Mouse (Mus musculus) hindbrain, postnatal 0 days (tissue): ENCODE data around the gene Unk. TPM values are rescaled to one million over a fixed set of nuclear protein-coding genes. Genes with fewer than 3 reads are reported as not detected.

Experiments used
- ATAC-seq: fragments of 200-750 bp; cut with Nextera tagmentation; 2 replicates; pipeline ENCODE4 v1.8.0; 2017; ENCODE audit warnings: mild to moderate bottlenecking, moderate TSS enrichment, moderate library complexity
- DNase-seq: peaks from one replicate; pipeline ENCODE4 v3.0.0-alpha.2; 2015; ENCODE audit warnings: low spot score
- H3K27ac ChIP-seq: fragments of 300-500 bp; sonication (generic); 2 replicates; pipeline ENCODE4 v1.5.1; 2014; ENCODE audit warnings: mild to moderate bottlenecking
- H3K27me3 ChIP-seq: fragments of 300-500 bp; sonication (generic); 2 replicates; pipeline ENCODE4 v1.6.1; 2014; ENCODE audit warnings: low read length, mixed read lengths; ENCODE audit not compliant: insufficient read depth
- H3K36me3 ChIP-seq: fragments of 300-500 bp; sonication (generic); 2 replicates; pipeline ENCODE4 v1.6.1; 2014; ENCODE audit warnings: low read length, mixed read lengths; ENCODE audit not compliant: insufficient read depth
- H3K4me1 ChIP-seq: fragments of 300-500 bp; sonication (generic); 2 replicates; pipeline ENCODE4 v1.6.1; 2014; ENCODE audit warnings: antibody characterized with exemption, low read length, mixed read lengths; ENCODE audit not compliant: insufficient read depth
- H3K4me2 ChIP-seq: fragments of 300-500 bp; sonication (generic); 2 replicates; pipeline ENCODE4 v1.6.1; 2014; ENCODE audit warnings: low read depth, mild to moderate bottlenecking, low read length, moderate library complexity, mixed read lengths
- H3K4me3 ChIP-seq: fragments of 300-500 bp; sonication (generic); 2 replicates; pipeline ENCODE4 v1.5.1; 2014; ENCODE audit warnings: low read length
- H3K9ac ChIP-seq: fragments of 300-500 bp; sonication (generic); replicated peaks from 2 replicates; pipeline ENCODE4 v1.6.1; 2014; ENCODE audit warnings: mild to moderate bottlenecking, low read length, moderate library complexity, mixed read lengths
- H3K9me3 ChIP-seq: fragments of 300-500 bp; sonication (generic); 2 replicates; pipeline ENCODE4 v1.6.1; 2016; ENCODE audit warnings: low read length, mixed read lengths
- CTCF ChIP-seq: IDR thresholded peaks from 2 replicates; pipeline ENCODE4 v1.5.1; 2016; ENCODE audit warnings: antibody characterized with exemption, control low read depth, low read depth
- WGBS: fragments of 180-500 bp; shearing (Covaris S2); extraction: QIAGEN DNeasy Blood & Tissue Kit; methylation state at CpG from one replicate; pipeline ENCODE4 v1.1.7; 2014; 5-methylcytosine and 5-hydroxymethylcytosine counted together
- polyA plus RNA-seq: library from polyadenylated mRNA; unstranded; fragments of >200 nt; fragmentation: Nextera tagmentation; extraction: Ambion mirVana; gene quantifications from 2 replicates; pipeline ENCODE4 v1.2.1, GENCODE M21; 2015
- total RNA-seq: library from RNA; depleted of rRNA; stranded (reverse); fragments of >200 nt; gene quantifications from 2 replicates; pipeline ENCODE4 v1.2.3, GENCODE M21; 2014

The Unk gene
- total and polyA plus RNA-seq, 2 experiments from 2014 or later = 24.5 to 47.1 TPM

DNA sequence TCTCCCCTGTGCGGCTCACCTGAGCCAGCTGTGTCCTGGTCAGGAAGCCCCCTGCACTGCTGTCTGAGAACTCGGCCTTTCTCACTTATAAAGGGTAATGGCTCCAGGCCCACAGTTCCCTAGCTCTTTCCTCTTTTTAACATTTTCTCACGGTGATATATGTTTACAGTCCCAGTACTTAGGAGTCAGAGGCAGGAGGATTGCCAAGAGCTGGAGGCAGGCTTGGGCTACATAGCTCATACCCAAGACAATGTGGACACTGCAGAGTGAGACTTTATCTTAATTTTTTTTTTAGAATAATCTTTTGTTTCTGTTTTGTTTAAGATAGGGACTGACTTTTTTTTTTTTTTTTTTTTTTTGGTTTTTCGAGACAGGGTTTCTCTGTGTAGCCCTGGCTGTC is 72.3 kb downstream of the Unk start:
- Histone ChIP-seq H3K4me2 (no peak overlapping the region), H3K4me1 (0 out of 2 replicates have a peak, but pooled peaks cover 7% of the 10 kb centered on the region), H3K27ac (peak overlapping the region; percentile 78), H3K4me3 (no peak overlapping the region), H3K36me3 (no peaks in the 10 kb centered on the region), H3K27me3 (0 out of 2 replicates have a peak, but pooled peaks cover 2% of the 10 kb centered on the region), H3K9me3 (no peaks in the 10 kb centered on the region), H3K9ac (0 out of 2 replicates have a peak overlapping the region, but pooled peaks have one; percentile 3)
- no peak for TF ChIP-seq CTCF
- ATAC-seq (no peak), DNase-seq (no peak)
- 39% methylated on average over 3 of the region's 4 CpGs for WGBS

DNA sequence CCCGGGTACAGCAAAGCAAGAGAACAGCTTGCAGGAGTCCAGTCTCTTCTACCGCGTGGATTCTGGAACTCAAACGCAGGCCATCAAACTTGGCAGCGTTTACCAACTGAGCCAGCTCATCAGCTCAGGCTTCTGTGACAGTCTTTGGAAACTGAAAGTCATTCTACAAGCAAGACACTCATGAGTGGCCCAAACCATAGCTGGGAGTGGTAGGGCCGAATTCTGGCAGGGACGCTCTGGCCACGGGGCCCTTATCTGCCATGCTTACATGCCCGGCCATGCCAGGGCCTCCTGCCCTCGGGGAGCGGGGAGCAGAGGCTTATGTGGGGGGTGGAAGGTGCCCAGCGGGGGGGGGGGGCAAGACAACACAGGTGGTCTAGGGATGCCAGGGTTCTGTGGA is 73.5 kb downstream of the Unk start:
- Histone ChIP-seq H3K27me3 (peaks cover 13% of the 10 kb centered on the region; the same call in 1 of the 2 replicates), H3K9me3 (no peaks in the 10 kb centered on the region), H3K27ac (peak overlapping the region; percentile 48; the same call in 1 of the 2 replicates), H3K4me1 (0 out of 2 replicates have a peak, but pooled peaks cover 12% of the 10 kb centered on the region), H3K4me3 (no peak overlapping the region), H3K9ac (no peak overlapping the region), H3K36me3 (no peaks in the 10 kb centered on the region), H3K4me2 (no peak overlapping the region)
- WGBS = 61% methylated on average over 12 of the region's 12 CpGs
- DNase-seq = no peak
- no peak for TF ChIP-seq CTCF
- ATAC-seq = no peak

DNA sequence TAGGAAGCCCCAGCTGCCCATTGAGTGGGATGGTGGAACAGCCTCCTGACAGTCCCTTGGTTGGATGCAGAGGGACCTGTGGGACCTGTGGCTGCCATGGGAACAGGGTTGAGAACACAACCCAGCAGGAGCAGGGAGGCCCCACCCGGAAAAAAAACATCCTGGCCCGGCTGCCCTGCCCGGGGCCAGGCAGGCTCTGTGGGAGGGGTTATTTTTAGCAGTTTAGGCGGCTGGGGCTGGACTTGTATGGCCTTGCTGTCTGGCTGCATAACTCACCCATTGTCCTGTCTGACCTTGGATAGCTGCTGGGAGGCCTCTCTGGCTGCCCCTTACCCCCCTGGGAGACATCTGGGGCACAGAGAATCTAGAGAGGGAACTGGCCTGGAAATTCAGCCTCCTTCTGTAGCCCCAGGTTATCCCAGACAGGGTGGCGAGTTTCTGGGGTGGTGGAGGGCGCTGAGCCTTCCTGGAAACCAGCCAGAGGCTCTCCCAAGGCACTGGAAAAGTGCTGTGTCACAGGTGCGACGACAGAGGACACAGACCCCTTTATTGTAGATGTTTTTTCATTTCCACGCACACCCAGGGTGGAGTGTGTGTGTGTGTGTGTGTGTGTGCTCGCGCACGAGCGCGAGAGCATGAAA is 74.0 kb downstream of the Unk start:
- no peak overlapping the region for H3K4me2 ChIP-seq
- peak overlapping the region; percentile 48; the same call in 1 of the 2 replicates for H3K27ac ChIP-seq
- H3K9ac ChIP-seq = no peak overlapping the region
- no peak for TF ChIP-seq CTCF
- peaks cover 19% of the 10 kb centered on the region; the same call in 1 of the 2 replicates for H3K27me3 ChIP-seq
- no peaks in the 10 kb centered on the region for H3K9me3 ChIP-seq
- H3K36me3 ChIP-seq = no peaks in the 10 kb centered on the region
- WGBS = 39% methylated on average over 14 of the region's 14 CpGs
- H3K4me3 ChIP-seq = no peak overlapping the region
- no peak for DNase-seq
- 0 out of 2 replicates have a peak, but pooled peaks cover 12% of the 10 kb centered on the region for H3K4me1 ChIP-seq
- ATAC-seq = no peak

DNA sequence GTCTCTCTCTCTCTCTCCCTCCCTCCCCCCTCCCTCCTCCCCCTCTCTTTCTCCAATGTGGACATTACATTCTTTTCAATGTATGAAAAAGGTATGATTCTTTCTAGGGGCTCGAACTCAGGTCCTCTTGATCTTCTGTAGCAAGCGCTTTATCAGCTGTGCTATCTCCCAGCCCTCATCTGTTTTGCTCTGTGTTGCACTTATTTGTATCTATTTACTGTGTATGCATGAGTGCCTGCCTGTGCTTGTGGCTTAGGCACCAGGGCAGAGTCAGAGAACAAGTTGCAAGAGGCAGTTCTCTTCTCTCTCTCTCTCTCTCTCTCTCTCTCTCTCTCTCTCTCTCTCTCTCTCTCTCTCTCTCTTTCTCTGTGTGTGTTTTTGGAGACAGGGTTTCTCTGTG is 74.9 kb downstream of the Unk start:
- no peak for DNase-seq
- Histone ChIP-seq H3K4me3 (no peak overlapping the region), H3K27ac (no peak overlapping the region), H3K36me3 (no peaks in the 10 kb centered on the region), H3K9ac (no peak overlapping the region), H3K4me2 (no peak overlapping the region), H3K27me3 (peaks cover 26% of the 10 kb centered on the region; the same call in 1 of the 2 replicates), H3K9me3 (no peaks in the 10 kb centered on the region), H3K4me1 (0 out of 2 replicates have a peak, but pooled peaks cover 15% of the 10 kb centered on the region)
- no peak for ATAC-seq
- 98% methylated on average over 2 of the region's 2 CpGs for WGBS
- no peak for TF ChIP-seq CTCF

DNA sequence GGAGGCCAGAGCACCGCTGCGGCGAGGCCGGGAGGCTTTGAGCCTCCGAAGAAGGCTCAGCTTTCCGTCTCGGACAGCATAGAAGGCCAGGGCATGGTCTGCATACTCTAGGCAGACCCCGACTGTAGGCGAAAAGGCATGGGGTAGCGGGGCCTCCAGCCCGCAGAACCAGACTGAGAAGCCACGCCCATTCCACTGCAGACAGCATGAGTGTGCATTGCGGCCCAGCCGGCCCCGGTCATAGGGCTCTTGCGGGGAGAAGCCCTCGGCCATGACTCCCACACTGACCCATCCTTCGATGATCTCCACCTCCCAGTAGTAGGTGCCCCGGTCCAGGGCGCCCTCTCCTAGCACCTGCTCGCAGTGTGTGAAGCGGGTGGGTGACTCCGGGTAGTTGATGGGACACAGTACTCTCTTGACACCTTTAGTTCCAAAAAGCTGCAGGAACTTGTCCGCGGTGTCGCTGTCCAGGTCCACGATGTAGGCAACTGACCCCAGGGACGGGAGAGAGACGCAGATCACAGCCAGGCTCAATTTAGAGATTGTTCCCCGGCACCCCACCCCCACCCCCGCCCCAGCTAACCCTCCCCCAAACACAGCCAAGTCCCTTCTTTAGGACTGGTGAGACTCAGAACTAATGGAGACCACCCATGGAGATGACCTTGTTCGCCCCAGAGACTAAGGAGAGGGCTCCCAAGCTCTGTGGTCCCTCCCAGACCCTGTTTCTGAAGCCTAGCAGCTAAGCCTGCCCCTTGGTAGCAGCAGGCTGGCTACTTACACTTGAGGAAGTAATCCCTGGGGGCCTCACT is 76.2 kb downstream of the Unk start:
- no peak for TF ChIP-seq CTCF
- Histone ChIP-seq H3K9ac (no peak overlapping the region), H3K4me1 (0 out of 2 replicates have a peak, but pooled peaks cover 15% of the 10 kb centered on the region), H3K4me2 (no peak overlapping the region; the same call in 1 of the 2 replicates), H3K36me3 (no peaks in the 10 kb centered on the region), H3K9me3 (no peaks in the 10 kb centered on the region), H3K27ac (no peak overlapping the region), H3K4me3 (no peak overlapping the region), H3K27me3 (peaks cover 33% of the 10 kb centered on the region)
- 35% methylated on average over 32 of the region's 32 CpGs for WGBS
- ATAC-seq = no peak
- no peak for DNase-seq

DNA sequence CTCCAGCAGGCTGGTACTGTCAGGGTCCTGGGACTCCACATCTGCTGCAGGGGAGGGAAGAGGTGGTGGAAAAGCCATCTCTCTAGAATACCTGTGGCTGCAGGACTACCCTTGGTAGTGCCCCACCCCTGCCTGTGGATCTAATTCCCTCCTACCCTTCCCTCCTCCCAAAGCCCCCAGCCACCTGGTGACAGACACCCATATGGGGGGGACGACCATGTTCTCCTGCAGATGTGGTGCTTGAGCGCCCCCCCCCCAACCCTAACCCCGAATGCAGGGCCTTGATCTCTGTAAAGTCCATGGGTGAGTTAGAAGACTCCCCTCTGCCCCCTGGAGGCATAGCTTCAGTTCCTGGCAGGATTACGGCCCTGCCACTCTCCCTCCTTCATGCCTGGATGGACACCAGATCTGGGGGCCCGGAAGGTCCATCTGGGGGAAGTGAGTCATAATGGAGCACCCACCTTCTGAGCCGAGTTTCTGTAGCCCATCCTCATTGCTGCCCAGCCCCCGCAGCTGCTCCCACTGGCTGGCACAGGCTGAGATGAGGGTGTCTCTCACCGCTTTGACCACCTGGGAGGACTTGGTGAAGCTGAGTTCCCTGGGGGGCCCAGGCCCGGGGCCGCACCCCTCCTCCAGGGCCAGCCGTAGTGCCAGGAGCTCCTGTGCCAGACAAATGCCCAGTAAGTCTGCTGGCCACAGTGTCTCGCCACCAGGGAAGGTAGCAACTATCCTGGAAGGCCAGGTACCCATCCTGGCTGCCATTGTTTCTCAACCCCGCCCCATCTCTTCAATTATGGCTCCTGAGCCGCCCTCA is 77.0 kb downstream of the Unk start:
- no peaks in the 10 kb centered on the region for H3K36me3 ChIP-seq
- no peaks in the 10 kb centered on the region for H3K9me3 ChIP-seq
- peak; percentile 36 for TF ChIP-seq CTCF
- no peak overlapping the region for H3K27ac ChIP-seq
- H3K4me2 ChIP-seq = peak overlapping the region; percentile 59
- 24% methylated on average over 14 of the region's 14 CpGs for WGBS
- peaks cover 33% of the 10 kb centered on the region for H3K27me3 ChIP-seq
- 0 out of 2 replicates have a peak, but pooled peaks cover 15% of the 10 kb centered on the region for H3K4me1 ChIP-seq
- H3K9ac ChIP-seq = 0 out of 2 replicates have a peak overlapping the region, but pooled peaks have one; percentile 1
- DNase-seq (no peak), ATAC-seq (no peak)
- H3K4me3 ChIP-seq = no peak overlapping the region
